Mouse (Mus musculus): Measurements from ENCODE around the gene Adgrl1. TPM values are rescaled to one million over a fixed set of nuclear protein-coding genes. Genes with fewer than 3 reads are reported as not detected.

Gene Adgrl1
- polyA plus RNA-seq, 1 experiment from 2014 or later: 51.2 TPM

- CTCF ChIA-PET: no interaction called here
Measured at GRCm38 (mm10) chr8:83901566-83902485, 1.9 kb downstream of the Adgrl1 start.

GRCm38 (mm10) chr8:83902961-83903666 lies 3.2 kb downstream of the Adgrl1 start:
- no peak for ATAC-seq
- no peaks in the 10 kb centered on the region for H3K27me3 ChIP-seq
- TF ChIP-seq CTCF (IDR thresholded peaks at IDR 0.05): no peak
- DNase-seq (ENCODE audit: low read depth, low spot score): no peak
- ChIA-PET CTCF (interaction anchor here (1.1 kb wide), 1 partner anchor 18 kb away, joined by 3 read pairs; no protein-coding TSS in a partner anchor), POLR2A (no interaction called here)
- in situ Hi-C loops (cut with MboI; ENCODE audit: low pct_unique_long_range_greater_than_20kb): no loop called here

More at GRCm38 (mm10) chr8:83901566-83902485, 1.9 kb downstream of the Adgrl1 start:
- H3K27me3 ChIP-seq: no peaks in the 10 kb centered on the region
- POLR2A ChIA-PET: interaction anchor here (0.7 to 1.0 kb wide), 2 partner anchors 122 to 176 kb away, joined by 3 to 6 read pairs; no protein-coding TSS in a partner anchor
- in situ Hi-C loops (cut with MboI; ENCODE audit: low pct_unique_long_range_greater_than_20kb): no loop called here
- ATAC-seq (no peak), DNase-seq (ENCODE audit: low read depth, low spot score) (no peak)
- no peak for TF ChIP-seq CTCF (IDR thresholded peaks at IDR 0.05)

GRCm38 (mm10) chr8:83908583-83908982 lies 8.7 kb downstream of the Adgrl1 start:
- ChIA-PET POLR2A (no interaction called here), CTCF (interaction anchor here (1.7 kb wide), 1 partner anchor 10 kb away, joined by 3 read pairs; no protein-coding TSS in a partner anchor)
- TF ChIP-seq CTCF (IDR thresholded peaks at IDR 0.05): no peak
- no peaks in the 10 kb centered on the region for H3K27me3 ChIP-seq
- DNase-seq (ENCODE audit: low read depth, low spot score) (no peak), ATAC-seq (no peak)
- in situ Hi-C loops (cut with MboI; ENCODE audit: low pct_unique_long_range_greater_than_20kb): no loop called here

GRCm38 (mm10) chr8:83909311-83909710 lies 9.4 kb downstream of the Adgrl1 start:
- POLR2A ChIA-PET: no interaction called here
- H3K27me3 ChIP-seq: no peaks in the 10 kb centered on the region
- CTCF ChIA-PET: no interaction called here
- ATAC-seq (no peak), DNase-seq (ENCODE audit: low read depth, low spot score) (no peak)
- in situ Hi-C loops (cut with MboI; ENCODE audit: low pct_unique_long_range_greater_than_20kb): no loop called here
- TF ChIP-seq CTCF (IDR thresholded peaks at IDR 0.05): no peak

- DNase-seq (ENCODE audit: low read depth, low spot score): no peak
Measured at GRCm38 (mm10) chr8:83911809-83912731, 12.2 kb downstream of the Adgrl1 start.

GRCm38 (mm10) chr8:83914232-83914631 lies 14.3 kb downstream of the Adgrl1 start:
- DNase-seq (ENCODE audit: low read depth, low spot score) (no peak), ATAC-seq (no peak)
- POLR2A ChIA-PET: no interaction called here
- no peaks in the 10 kb centered on the region for H3K27me3 ChIP-seq
- in situ Hi-C loops (cut with MboI; ENCODE audit: low pct_unique_long_range_greater_than_20kb): no loop called here
- TF ChIP-seq CTCF (IDR thresholded peaks at IDR 0.05): no peak
- CTCF ChIA-PET: interaction anchor here (1.0 kb wide), 1 partner anchor 16 kb away, joined by 4 read pairs; no protein-coding TSS in a partner anchor

More at GRCm38 (mm10) chr8:83911809-83912731, 12.2 kb downstream of the Adgrl1 start:
- H3K27me3 ChIP-seq: no peaks in the 10 kb centered on the region
- in situ Hi-C loops (cut with MboI; ENCODE audit: low pct_unique_long_range_greater_than_20kb): no loop called here
- ATAC-seq: no peak
- ChIA-PET CTCF (no interaction called here), POLR2A (no interaction called here)
- no peak for TF ChIP-seq CTCF (IDR thresholded peaks at IDR 0.05)

GRCm38 (mm10) chr8:83914860-83915259 lies 15.0 kb downstream of the Adgrl1 start:
- no peak for TF ChIP-seq CTCF (IDR thresholded peaks at IDR 0.05)
- ATAC-seq (no peak), DNase-seq (ENCODE audit: low read depth, low spot score) (no peak)
- CTCF ChIA-PET: no interaction called here
- no peaks in the 10 kb centered on the region for H3K27me3 ChIP-seq
- in situ Hi-C loops (cut with MboI; ENCODE audit: low pct_unique_long_range_greater_than_20kb): no loop called here
- POLR2A ChIA-PET: no interaction called here

- CTCF ChIA-PET: no interaction called here
- POLR2A ChIA-PET: interaction anchor here (0.6 to 1.0 kb wide), 2 partner anchors 10 to 242 kb away, joined by 3 read pairs; no protein-coding TSS in a partner anchor
- no peak for TF ChIP-seq CTCF (IDR thresholded peaks at IDR 0.05)
Measured at GRCm38 (mm10) chr8:83916015-83916414, 16.1 kb downstream of the Adgrl1 start.

GRCm38 (mm10) chr8:83917566-83917965 lies 17.7 kb downstream of the Adgrl1 start:
- CTCF ChIA-PET: no interaction called here
- no peak for TF ChIP-seq CTCF (IDR thresholded peaks at IDR 0.05)
- POLR2A ChIA-PET: no interaction called here
- DNase-seq (ENCODE audit: low read depth, low spot score) (no peak), ATAC-seq (no peak)
- H3K27me3 ChIP-seq: no peaks in the 10 kb centered on the region
- in situ Hi-C loops (cut with MboI; ENCODE audit: low pct_unique_long_range_greater_than_20kb): no loop called here

More at GRCm38 (mm10) chr8:83916015-83916414, 16.1 kb downstream of the Adgrl1 start:
- no peaks in the 10 kb centered on the region for H3K27me3 ChIP-seq
- in situ Hi-C loops (cut with MboI; ENCODE audit: low pct_unique_long_range_greater_than_20kb): no loop called here
- no peak for DNase-seq (ENCODE audit: low read depth, low spot score)
- ATAC-seq: no peak

- no peaks in the 10 kb centered on the region for H3K27me3 ChIP-seq
- DNase-seq (ENCODE audit: low read depth, low spot score): peak; percentile 12
- TF ChIP-seq CTCF (IDR thresholded peaks at IDR 0.05): no peak
- POLR2A ChIA-PET: no interaction called here
- peak; percentile 26 for ATAC-seq
- CTCF ChIA-PET: interaction anchor here (0.7 to 2.4 kb wide), 9 partner anchors 9 to 139 kb away, joined by 3 to 7 read pairs (median 4); partner anchors contain the start of genes Asf1b and Gm10644
- in situ Hi-C loops (cut with MboI; ENCODE audit: low pct_unique_long_range_greater_than_20kb): no loop called here
Measured at GRCm38 (mm10) chr8:83921558-83921957, 21.7 kb downstream of the Adgrl1 start.

Measured in Patski (cell line).